Mouse (Mus musculus): ENCODE results near the gene Med18. TPM values are rescaled to one million over a fixed set of nuclear protein-coding genes. Genes with fewer than 3 reads are reported as not detected.
"Not testable (repeated sequence)": the region's sequence is repeated elsewhere in the genome, so short reads cannot be mapped to it uniquely, and the experiment has no call there.

Med18 gene
- polyA plus RNA-seq, 1 experiment: 6.4 TPM

- peaks cover 10% of the 10 kb centered on the region for H3K4me1 ChIP-seq (ENCODE audit: control insufficient read depth, insufficient read depth, low read length)
These were observed 36.2 kb downstream of the Med18 start for GRCm38 (mm10) chr4:132427493-132427892.

GRCm38 (mm10) chr4:132426021-132426420, 37.7 kb downstream of the Med18 start:
- no peak for TF ChIP-seq CTCF (IDR thresholded peaks at IDR 0.05; ENCODE audit: low read depth, low read length)
- no peak for TF ChIP-seq POLR2A (IDR thresholded peaks at IDR 0.05; ENCODE audit: borderline replicate concordance, low read depth, low read length)
- Histone ChIP-seq H3K4me3 (ENCODE audit: insufficient read depth, low read length) (no peak overlapping the region), H3K27ac (ENCODE audit: insufficient read depth, low read depth, low read length) (no peak overlapping the region), H3K4me1 (ENCODE audit: control insufficient read depth, insufficient read depth, low read length) (peaks cover 11% of the 10 kb centered on the region)

More at GRCm38 (mm10) chr4:132427493-132427892, 36.2 kb downstream of the Med18 start:
- Histone ChIP-seq H3K27ac (ENCODE audit: insufficient read depth, low read depth, low read length) (no peak overlapping the region), H3K4me3 (ENCODE audit: insufficient read depth, low read length) (no peak overlapping the region)
- no peak for TF ChIP-seq POLR2A (IDR thresholded peaks at IDR 0.05; ENCODE audit: borderline replicate concordance, low read depth, low read length)
- no peak for TF ChIP-seq CTCF (IDR thresholded peaks at IDR 0.05; ENCODE audit: low read depth, low read length)

- TF ChIP-seq POLR2A (IDR thresholded peaks at IDR 0.05; ENCODE audit: borderline replicate concordance, low read depth, low read length) (no peak), CTCF (IDR thresholded peaks at IDR 0.05; ENCODE audit: low read depth, low read length) (no peak)
- no peak overlapping the region for H3K27ac ChIP-seq (ENCODE audit: insufficient read depth, low read depth, low read length)
- no peak overlapping the region for H3K4me3 ChIP-seq (ENCODE audit: insufficient read depth, low read length)
- peaks cover 18% of the 10 kb centered on the region for H3K4me1 ChIP-seq (ENCODE audit: control insufficient read depth, insufficient read depth, low read length)
These were observed 39.0 kb downstream of the Med18 start for GRCm38 (mm10) chr4:132424765-132425164.

- Histone ChIP-seq H3K4me1 (ENCODE audit: control insufficient read depth, insufficient read depth, low read length) (peaks cover 11% of the 10 kb centered on the region), H3K4me3 (ENCODE audit: insufficient read depth, low read length) (peak within 1 kb of the TSS; percentile 91), H3K27ac (ENCODE audit: insufficient read depth, low read depth, low read length) (peak within 1 kb of the TSS; percentile 89)
- TF ChIP-seq CTCF (IDR thresholded peaks at IDR 0.05; ENCODE audit: low read depth, low read length) (no peak), POLR2A (IDR thresholded peaks at IDR 0.05; ENCODE audit: borderline replicate concordance, low read depth, low read length) (no peak; the same call in 1 of the 2 replicates)
These were observed 41.6 kb downstream of the Med18 start, which contains the start of gene Phactr4 for GRCm38 (mm10) chr4:132421923-132422782. Gene Phactr4 (minus strand): TSS chr4:132422489.

GRCm38 (mm10) chr4:132421556-132421922, 42.2 kb downstream of the Med18 start:
- H3K27ac ChIP-seq (ENCODE audit: insufficient read depth, low read depth, low read length): peak overlapping the region; percentile 89
- TF ChIP-seq CTCF (IDR thresholded peaks at IDR 0.05; ENCODE audit: low read depth, low read length) (no peak), POLR2A (IDR thresholded peaks at IDR 0.05; ENCODE audit: borderline replicate concordance, low read depth, low read length) (no peak)

GRCm38 (mm10) chr4:132420471-132420870, 43.2 kb downstream of the Med18 start:
- no peak overlapping the region for H3K4me3 ChIP-seq (ENCODE audit: insufficient read depth, low read length)
- no peak overlapping the region for H3K27ac ChIP-seq (ENCODE audit: insufficient read depth, low read depth, low read length)
- no peak for TF ChIP-seq POLR2A (IDR thresholded peaks at IDR 0.05; ENCODE audit: borderline replicate concordance, low read depth, low read length)
- TF ChIP-seq CTCF (IDR thresholded peaks at IDR 0.05; ENCODE audit: low read depth, low read length): no peak
- peaks cover 11% of the 10 kb centered on the region for H3K4me1 ChIP-seq (ENCODE audit: control insufficient read depth, insufficient read depth, low read length)

More at GRCm38 (mm10) chr4:132421556-132421922, 42.2 kb downstream of the Med18 start:
- Histone ChIP-seq H3K4me1 (ENCODE audit: control insufficient read depth, insufficient read depth, low read length) (peaks cover 11% of the 10 kb centered on the region), H3K4me3 (ENCODE audit: insufficient read depth, low read length) (peak overlapping the region; percentile 91)

- Histone ChIP-seq H3K27ac (ENCODE audit: insufficient read depth, low read depth, low read length) (no peak overlapping the region), H3K4me3 (ENCODE audit: insufficient read depth, low read length) (no peak overlapping the region), H3K4me1 (ENCODE audit: control insufficient read depth, insufficient read depth, low read length) (peaks cover 14% of the 10 kb centered on the region)
- TF ChIP-seq POLR2A (IDR thresholded peaks at IDR 0.05; ENCODE audit: borderline replicate concordance, low read depth, low read length): no peak
- no peak for TF ChIP-seq CTCF (IDR thresholded peaks at IDR 0.05; ENCODE audit: low read depth, low read length)
These were observed 47.8 kb downstream of the Med18 start for GRCm38 (mm10) chr4:132415966-132416365.

GRCm38 (mm10) chr4:132413257-132413656, 50.5 kb downstream of the Med18 start:
- H3K4me1 ChIP-seq (ENCODE audit: control insufficient read depth, insufficient read depth, low read length): peaks cover 10% of the 10 kb centered on the region
- not testable (repeated sequence) for H3K27ac ChIP-seq (ENCODE audit: insufficient read depth, low read depth, low read length); H3K4me3 ChIP-seq (ENCODE audit: insufficient read depth, low read length)

GRCm38 (mm10) chr4:132411322-132412094, 52.2 kb downstream of the Med18 start:
- no peak overlapping the region for H3K27ac ChIP-seq (ENCODE audit: insufficient read depth, low read depth, low read length)
- TF ChIP-seq POLR2A (IDR thresholded peaks at IDR 0.05; ENCODE audit: borderline replicate concordance, low read depth, low read length) (no peak), CTCF (IDR thresholded peaks at IDR 0.05; ENCODE audit: low read depth, low read length) (0 out of 2 replicates have a peak, but pooled peaks have one; percentile 5)
- no peak overlapping the region for H3K4me3 ChIP-seq (ENCODE audit: insufficient read depth, low read length)
- H3K4me1 ChIP-seq (ENCODE audit: control insufficient read depth, insufficient read depth, low read length): peaks cover 10% of the 10 kb centered on the region
